Mouse (Mus musculus): Measurements from ENCODE around the gene Myo15. TPM values are rescaled to one million over a fixed set of nuclear protein-coding genes. Genes with fewer than 3 reads are reported as not detected.
A peak's percentile ranks its signal among the peaks of the same experiment; 100 is the strongest.

Myo15 gene
- polyA plus RNA-seq, 1 experiment from 2014 or later: 0.43 TPM

GRCm38 (mm10) chr11:60454080-60454744, 14.9 kb upstream of the Myo15 start, which contains the start of gene Drg2:
Gene Drg2 (plus strand): TSS chr11:60454591.
- Histone ChIP-seq H3K36me3 (peaks cover 31% of the 10 kb centered on the region), H3K27ac (replicated peaks) (peak within 1 kb of the TSS; percentile 80), H3K4me3 (replicated peaks) (peak within 1 kb of the TSS; percentile 75), H3K9me3 (replicated peaks) (no peaks in the 10 kb centered on the region), H3K4me1 (peaks cover 14% of the 10 kb centered on the region), H3K9ac (peak within 1 kb of the TSS; percentile 58), H3K27me3 (no peaks in the 10 kb centered on the region), H3K4me2 (replicated peaks) (peak within 1 kb of the TSS; percentile 71)
- ATAC-seq (ENCODE audit: insufficient number of reproducible peaks, low FRiP score, low TSS enrichment, low read depth): peak; percentile 92
- WGBS: 4% methylated on average over 27 of the region's 27 CpGs

GRCm38 (mm10) chr11:60454745-60455087, 14.4 kb upstream of the Myo15 start:
- Histone ChIP-seq H3K9ac (peak overlapping the region; percentile 58), H3K9me3 (replicated peaks) (no peaks in the 10 kb centered on the region), H3K27me3 (no peaks in the 10 kb centered on the region), H3K4me1 (peaks cover 14% of the 10 kb centered on the region), H3K36me3 (peaks cover 36% of the 10 kb centered on the region), H3K27ac (replicated peaks) (peak overlapping the region; percentile 80), H3K4me3 (replicated peaks) (peak overlapping the region; percentile 75), H3K4me2 (replicated peaks) (peak overlapping the region; percentile 71)
- ATAC-seq (ENCODE audit: insufficient number of reproducible peaks, low FRiP score, low TSS enrichment, low read depth): no peak
- under 1% methylated on average over 17 of the region's 17 CpGs for WGBS

- WGBS: 88% methylated on average over 1 of the region's 1 CpGs
- Histone ChIP-seq H3K9ac (no peak overlapping the region), H3K27ac (replicated peaks) (no peak overlapping the region), H3K9me3 (replicated peaks) (no peaks in the 10 kb centered on the region), H3K27me3 (no peaks in the 10 kb centered on the region), H3K4me3 (replicated peaks) (no peak overlapping the region), H3K4me1 (peaks cover 14% of the 10 kb centered on the region), H3K36me3 (peaks cover 68% of the 10 kb centered on the region), H3K4me2 (replicated peaks) (no peak overlapping the region)
- no peak for ATAC-seq (ENCODE audit: insufficient number of reproducible peaks, low FRiP score, low TSS enrichment, low read depth)
Measured at GRCm38 (mm10) chr11:60457973-60458372, 11.2 kb upstream of the Myo15 start.

GRCm38 (mm10) chr11:60465943-60466380, 3.2 kb upstream of the Myo15 start:
- no peak for ATAC-seq (ENCODE audit: insufficient number of reproducible peaks, low FRiP score, low TSS enrichment, low read depth)
- peaks cover 83% of the 10 kb centered on the region for H3K36me3 ChIP-seq

GRCm38 (mm10) chr11:60470743-60471142, 1.6 kb downstream of the Myo15 start:
- H3K4me2 ChIP-seq (replicated peaks): no peak overlapping the region
- peaks cover 36% of the 10 kb centered on the region for H3K36me3 ChIP-seq
- H3K4me1 ChIP-seq: no peaks in the 10 kb centered on the region
- no peaks in the 10 kb centered on the region for H3K27me3 ChIP-seq
- no peaks in the 10 kb centered on the region for H3K9me3 ChIP-seq (replicated peaks)
- WGBS: 82% methylated on average over 9 of the region's 9 CpGs
- no peak overlapping the region for H3K9ac ChIP-seq
- no peak overlapping the region for H3K27ac ChIP-seq (replicated peaks)
- ATAC-seq (ENCODE audit: insufficient number of reproducible peaks, low FRiP score, low TSS enrichment, low read depth): no peak
- H3K4me3 ChIP-seq (replicated peaks): no peak overlapping the region

More at GRCm38 (mm10) chr11:60465943-60466380, 3.2 kb upstream of the Myo15 start:
- H3K9me3 ChIP-seq (replicated peaks): no peaks in the 10 kb centered on the region
- no peak overlapping the region for H3K27ac ChIP-seq (replicated peaks)
- WGBS: 95% methylated on average over 2 of the region's 2 CpGs
- no peak overlapping the region for H3K9ac ChIP-seq
- H3K4me2 ChIP-seq (replicated peaks): no peak overlapping the region
- no peaks in the 10 kb centered on the region for H3K4me1 ChIP-seq
- no peaks in the 10 kb centered on the region for H3K27me3 ChIP-seq
- H3K4me3 ChIP-seq (replicated peaks): no peak overlapping the region

- Histone ChIP-seq H3K4me3 (replicated peaks) (no peak overlapping the region), H3K36me3 (no peaks in the 10 kb centered on the region), H3K4me1 (peaks cover 7% of the 10 kb centered on the region; the same call in 1 of the 2 replicates), H3K27me3 (no peaks in the 10 kb centered on the region), H3K9ac (no peak overlapping the region), H3K27ac (replicated peaks) (no peak overlapping the region), H3K9me3 (replicated peaks) (no peaks in the 10 kb centered on the region), H3K4me2 (replicated peaks) (no peak overlapping the region)
- 82% methylated on average over 5 of the region's 5 CpGs for WGBS
- no peak for ATAC-seq (ENCODE audit: insufficient number of reproducible peaks, low FRiP score, low TSS enrichment, low read depth)
Measured at GRCm38 (mm10) chr11:60474534-60474933, 5.4 kb downstream of the Myo15 start.

- H3K4me3 ChIP-seq (replicated peaks): no peak overlapping the region
- H3K9ac ChIP-seq: no peak overlapping the region
- WGBS: 86% methylated on average over 5 of the region's 5 CpGs
- H3K4me2 ChIP-seq (replicated peaks): no peak overlapping the region
- no peak overlapping the region for H3K27ac ChIP-seq (replicated peaks)
- no peaks in the 10 kb centered on the region for H3K9me3 ChIP-seq (replicated peaks)
- no peaks in the 10 kb centered on the region for H3K27me3 ChIP-seq
- no peak for ATAC-seq (ENCODE audit: insufficient number of reproducible peaks, low FRiP score, low TSS enrichment, low read depth)
- peaks cover 7% of the 10 kb centered on the region; the same call in 1 of the 2 replicates for H3K4me1 ChIP-seq
- H3K36me3 ChIP-seq: no peaks in the 10 kb centered on the region
Measured at GRCm38 (mm10) chr11:60475668-60476362, 6.7 kb downstream of the Myo15 start.

GRCm38 (mm10) chr11:60478121-60478520, 9.0 kb downstream of the Myo15 start:
- Histone ChIP-seq H3K36me3 (no peaks in the 10 kb centered on the region), H3K9me3 (replicated peaks) (no peaks in the 10 kb centered on the region), H3K27ac (replicated peaks) (no peak overlapping the region), H3K9ac (no peak overlapping the region), H3K4me2 (replicated peaks) (peak overlapping the region; percentile 31), H3K4me1 (peaks cover 7% of the 10 kb centered on the region; the same call in 1 of the 2 replicates), H3K4me3 (replicated peaks) (0 out of 2 replicates have a peak overlapping the region, but pooled peaks have one; percentile 12), H3K27me3 (no peaks in the 10 kb centered on the region)
- 40% methylated on average over 17 of the region's 17 CpGs for WGBS
- 0 out of 2 replicates have a peak, but pooled peaks have one; percentile 16 for ATAC-seq (ENCODE audit: insufficient number of reproducible peaks, low FRiP score, low TSS enrichment, low read depth)

- Histone ChIP-seq H3K4me3 (replicated peaks) (no peak overlapping the region), H3K9me3 (replicated peaks) (no peaks in the 10 kb centered on the region), H3K36me3 (no peaks in the 10 kb centered on the region), H3K27me3 (no peaks in the 10 kb centered on the region), H3K27ac (replicated peaks) (no peak overlapping the region), H3K4me2 (replicated peaks) (no peak overlapping the region), H3K4me1 (no peaks in the 10 kb centered on the region), H3K9ac (no peak overlapping the region)
- no peak for ATAC-seq (ENCODE audit: insufficient number of reproducible peaks, low FRiP score, low TSS enrichment, low read depth)
- WGBS: 50% methylated on average over 3 of the region's 3 CpGs
Measured at GRCm38 (mm10) chr11:60486267-60486666, 17.1 kb downstream of the Myo15 start.

GRCm38 (mm10) chr11:60492726-60493125, 23.6 kb downstream of the Myo15 start:
- H3K4me3 ChIP-seq (replicated peaks): no peak overlapping the region
- no peak overlapping the region for H3K9ac ChIP-seq
- no peaks in the 10 kb centered on the region for H3K9me3 ChIP-seq (replicated peaks)
- ATAC-seq (ENCODE audit: insufficient number of reproducible peaks, low FRiP score, low TSS enrichment, low read depth): no peak
- no peaks in the 10 kb centered on the region for H3K4me1 ChIP-seq
- no peaks in the 10 kb centered on the region for H3K36me3 ChIP-seq
- H3K4me2 ChIP-seq (replicated peaks): no peak overlapping the region
- no peak overlapping the region for H3K27ac ChIP-seq (replicated peaks)
- 87% methylated on average over 5 of the region's 5 CpGs for WGBS
- H3K27me3 ChIP-seq: no peaks in the 10 kb centered on the region

GRCm38 (mm10) chr11:60495692-60496091, 26.6 kb downstream of the Myo15 start:
- no peak overlapping the region for H3K9ac ChIP-seq
- no peak overlapping the region for H3K27ac ChIP-seq (replicated peaks)
- H3K9me3 ChIP-seq (replicated peaks): no peaks in the 10 kb centered on the region
- 50% methylated on average over 2 of the region's 2 CpGs for WGBS
- no peaks in the 10 kb centered on the region for H3K27me3 ChIP-seq
- no peak overlapping the region for H3K4me3 ChIP-seq (replicated peaks)
- no peak for ATAC-seq (ENCODE audit: insufficient number of reproducible peaks, low FRiP score, low TSS enrichment, low read depth)
- no peak overlapping the region for H3K4me2 ChIP-seq (replicated peaks)
- no peaks in the 10 kb centered on the region for H3K36me3 ChIP-seq
- H3K4me1 ChIP-seq: no peaks in the 10 kb centered on the region

Data from embryonic facial prominence, embryonic 15.5 days (tissue).